Mouse (Mus musculus): ENCODE measurements around the gene Tekt2.

The Tekt2 gene

GRCm38 (mm10) chr4:126309211-126309921 is 16.1 kb downstream of the Tekt2 start:
- peak; percentile 48 for DNase-seq (ENCODE audit: low read depth, low spot score)

DNA sequence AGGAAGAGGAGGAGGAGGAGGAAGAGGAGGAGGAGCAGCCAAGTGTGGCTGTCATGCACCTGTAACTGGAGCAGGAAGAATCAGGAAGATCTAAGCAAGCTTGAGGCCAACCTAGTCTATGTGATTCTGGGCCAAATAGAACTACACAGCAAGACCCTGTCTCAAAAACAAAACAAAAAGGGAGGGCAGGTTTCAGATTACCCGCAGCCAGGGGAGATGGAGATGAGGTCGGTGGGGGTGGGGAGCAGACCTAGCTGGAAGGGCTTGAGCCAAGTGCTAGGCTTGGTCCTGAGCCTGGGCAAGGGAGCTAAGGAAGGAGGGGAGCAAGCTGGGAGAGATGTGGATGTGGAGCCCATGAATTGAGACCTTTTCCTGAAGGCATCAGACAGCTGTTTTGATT is 18.7 kb downstream of the Tekt2 start:
- DNase-seq (ENCODE audit: low read depth, low spot score) = no peak

DNA sequence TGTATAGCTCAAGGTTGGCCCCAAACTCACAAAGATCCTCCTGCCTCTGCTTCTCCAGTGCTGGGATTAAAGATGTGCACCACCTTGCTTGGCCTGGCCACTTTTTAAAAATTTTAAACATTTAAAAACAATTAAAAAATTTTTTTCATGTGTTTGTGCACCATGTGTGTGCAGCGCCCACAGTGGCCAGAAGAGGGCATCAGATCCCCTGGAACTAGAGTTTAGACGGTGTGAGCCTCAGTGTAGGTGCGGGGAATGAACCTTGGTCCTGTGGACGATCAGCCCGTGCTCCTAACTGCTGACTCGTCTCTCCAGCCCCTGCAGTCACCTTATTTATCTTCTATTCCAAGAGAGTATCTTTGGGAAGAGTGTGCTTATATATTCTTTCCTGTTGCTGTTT is 19.4 kb downstream of the Tekt2 start:
- no peak for DNase-seq (ENCODE audit: low read depth, low spot score)

DNA sequence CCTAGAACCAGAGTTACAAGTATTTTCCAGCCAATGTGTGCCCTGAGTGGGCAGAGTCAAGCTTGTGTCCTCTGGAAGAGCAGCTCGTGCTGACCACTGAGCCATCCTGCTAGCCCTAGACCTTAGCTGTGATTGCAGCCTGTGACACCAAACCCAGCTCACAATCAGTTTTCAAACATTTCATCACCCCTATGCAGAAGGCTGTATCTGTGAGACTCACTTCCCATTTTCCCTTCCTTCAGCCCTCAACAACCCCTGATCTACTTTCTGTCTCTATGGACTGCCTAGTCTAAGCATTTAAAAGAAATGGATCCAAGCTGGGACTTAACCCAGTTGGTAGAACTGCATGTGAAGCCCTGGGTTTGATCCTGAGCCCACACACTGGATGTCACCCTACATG is 20.1 kb downstream of the Tekt2 start:
- no peak for DNase-seq (ENCODE audit: low read depth, low spot score)

DNA sequence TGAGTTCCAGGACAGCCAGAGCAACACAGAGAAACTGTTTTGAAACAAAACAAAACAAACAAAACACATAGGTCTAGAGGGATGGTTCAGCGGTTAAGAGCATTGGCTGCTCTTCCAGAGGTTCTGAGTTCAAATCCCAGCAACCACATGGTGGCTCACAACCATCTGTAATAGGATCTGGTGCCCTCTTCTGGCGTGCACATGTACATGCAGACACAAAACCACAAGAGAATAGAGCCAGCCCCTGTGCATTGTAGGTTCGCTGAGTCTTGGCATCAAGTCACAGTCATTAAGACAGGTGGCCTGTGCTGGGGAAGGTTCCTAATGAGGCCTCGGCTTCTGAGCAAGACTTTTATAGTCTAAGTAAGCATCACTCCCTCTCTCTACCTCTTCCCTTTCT is 21.6 kb downstream of the Tekt2 start:
- DNase-seq (ENCODE audit: low read depth, low spot score) = peak; percentile 51

DNA sequence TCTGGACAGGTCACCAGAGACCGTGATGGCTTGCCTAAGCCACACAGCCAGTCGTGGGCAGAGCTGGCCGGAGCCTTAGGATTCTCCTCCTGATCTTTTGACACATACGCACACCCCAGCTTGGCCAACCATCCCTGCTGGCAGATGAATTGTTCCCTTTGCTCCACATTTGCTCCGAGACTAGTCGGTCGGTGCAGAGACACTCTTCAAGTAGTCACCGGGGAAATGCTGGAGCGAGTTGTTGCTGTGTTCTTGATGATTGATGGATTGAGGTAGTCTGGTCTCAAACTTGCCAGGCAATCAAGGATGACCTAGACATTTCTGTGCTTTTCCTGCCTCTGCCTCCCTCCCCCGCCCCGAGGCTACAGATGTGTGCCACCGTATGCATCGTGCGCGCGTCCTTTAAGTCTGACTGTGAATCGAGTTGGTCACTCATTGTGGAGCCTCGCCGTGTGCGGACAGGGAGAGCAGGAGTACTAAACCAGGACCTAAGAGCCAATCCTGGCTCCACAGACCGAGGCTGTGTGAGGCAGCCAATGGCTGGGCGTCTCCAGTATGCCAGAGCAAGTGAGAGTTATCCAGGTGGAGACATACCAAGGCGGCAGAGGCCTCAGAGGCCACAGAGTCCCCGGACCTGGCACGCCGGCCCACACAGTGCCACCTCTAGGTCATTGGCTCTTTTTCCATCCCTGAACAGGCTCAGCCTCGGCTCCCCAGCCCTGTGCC is 23.7 kb downstream of the Tekt2 start:
- no peak for DNase-seq (ENCODE audit: low read depth, low spot score)

DNA sequence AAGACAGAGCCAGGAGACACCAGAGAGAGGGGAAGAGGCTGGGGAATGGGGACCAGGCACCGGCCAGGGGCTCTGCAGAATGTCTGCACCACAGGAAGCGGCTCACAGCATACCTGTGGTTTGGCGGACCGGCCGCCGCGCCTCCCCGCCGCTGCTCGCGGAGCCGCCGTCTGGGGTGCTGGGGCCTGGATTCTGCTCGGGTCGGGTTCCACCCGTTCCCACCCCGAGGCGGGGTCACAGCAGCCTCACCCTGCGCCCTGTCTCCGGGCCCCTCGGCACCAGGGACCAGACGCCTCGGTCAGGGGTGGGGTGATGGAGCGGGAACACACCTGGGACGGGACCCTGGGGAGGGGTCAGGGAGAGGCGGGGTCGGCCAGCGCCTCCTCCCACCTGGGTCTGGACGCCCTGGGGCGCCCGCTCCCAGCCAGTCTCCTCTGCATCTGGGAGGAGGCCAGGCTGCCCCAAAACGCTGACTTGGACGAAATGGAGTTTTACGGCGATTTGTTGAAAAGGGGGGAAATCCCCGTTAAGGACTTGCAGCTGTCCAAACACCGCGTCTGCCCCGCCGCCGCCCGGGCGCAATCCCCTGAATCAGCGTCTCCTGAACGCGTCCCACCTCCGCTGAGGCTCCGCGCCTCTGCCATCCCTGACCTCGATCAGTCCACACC is 24.4 kb downstream of the Tekt2 start:
- peak; percentile 47 for DNase-seq (ENCODE audit: low read depth, low spot score)

DNA sequence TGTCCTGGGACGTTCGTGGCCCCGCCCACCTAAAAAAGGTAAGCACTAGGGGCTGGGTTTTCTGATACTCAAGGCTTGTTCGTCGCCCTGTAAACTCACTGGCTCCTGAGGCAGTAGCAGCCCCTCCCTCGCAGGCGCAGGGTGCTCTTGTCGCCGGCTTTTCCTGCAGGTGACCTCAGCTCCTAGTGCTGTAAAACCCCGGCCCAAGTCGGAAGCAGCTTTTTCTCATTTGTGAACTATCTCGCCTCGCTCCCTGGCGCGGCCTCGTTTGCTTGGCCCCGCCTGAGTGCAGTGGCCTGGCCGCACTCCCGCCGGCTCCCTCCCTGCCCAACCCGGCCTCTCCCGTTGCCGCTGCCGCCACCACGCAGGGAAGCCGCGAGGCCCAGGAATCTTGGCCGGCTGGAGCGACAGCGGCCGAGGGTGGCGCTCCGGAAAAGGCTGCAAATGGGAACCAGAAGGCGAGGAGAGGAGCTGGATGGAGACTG is 28.8 kb downstream of the Tekt2 start:
- DNase-seq (ENCODE audit: low read depth, low spot score) = peak; percentile 50

GRCm38 (mm10) chr4:126295937-126296336 is 29.6 kb downstream of the Tekt2 start:
- DNase-seq (ENCODE audit: low read depth, low spot score) = no peak

GRCm38 (mm10) chr4:126295152-126295551 is 30.3 kb downstream of the Tekt2 start:
- DNase-seq (ENCODE audit: low read depth, low spot score) = no peak

GRCm38 (mm10) chr4:126291196-126291595 is 34.3 kb downstream of the Tekt2 start:
- DNase-seq (ENCODE audit: low read depth, low spot score) = no peak

- no peak for DNase-seq (ENCODE audit: low read depth, low spot score)
These were observed 35.2 kb downstream of the Tekt2 start for GRCm38 (mm10) chr4:126290314-126290713.

DNA sequence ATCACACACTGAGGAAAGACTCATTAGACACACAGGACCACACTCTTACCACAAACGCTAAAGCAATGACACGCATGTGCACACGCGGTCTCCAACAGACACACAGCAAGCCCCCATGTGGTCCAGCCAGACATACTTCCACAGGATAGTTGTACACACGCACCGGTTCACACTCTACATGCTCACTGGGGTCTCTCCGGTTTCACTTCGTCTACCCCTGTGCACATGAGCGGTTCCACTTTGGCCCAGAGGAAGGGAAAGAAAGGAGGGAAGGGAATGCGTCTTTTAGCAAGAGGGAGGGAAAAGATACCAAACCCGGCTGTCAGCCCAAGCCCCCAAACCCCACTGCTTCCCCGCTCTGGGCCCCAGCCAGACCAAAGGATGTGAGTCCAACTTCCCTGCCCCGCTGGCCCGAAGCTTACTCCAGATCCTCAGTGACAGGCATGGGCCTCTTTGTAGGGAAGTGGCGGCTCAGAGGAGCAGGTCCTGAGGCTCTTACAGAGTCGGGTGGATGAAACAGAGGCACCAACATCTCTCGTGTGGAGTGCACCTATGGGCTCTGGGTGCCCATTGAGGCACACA is 37.3 kb downstream of the Tekt2 start:
- no peak for DNase-seq (ENCODE audit: low read depth, low spot score)

DNA sequence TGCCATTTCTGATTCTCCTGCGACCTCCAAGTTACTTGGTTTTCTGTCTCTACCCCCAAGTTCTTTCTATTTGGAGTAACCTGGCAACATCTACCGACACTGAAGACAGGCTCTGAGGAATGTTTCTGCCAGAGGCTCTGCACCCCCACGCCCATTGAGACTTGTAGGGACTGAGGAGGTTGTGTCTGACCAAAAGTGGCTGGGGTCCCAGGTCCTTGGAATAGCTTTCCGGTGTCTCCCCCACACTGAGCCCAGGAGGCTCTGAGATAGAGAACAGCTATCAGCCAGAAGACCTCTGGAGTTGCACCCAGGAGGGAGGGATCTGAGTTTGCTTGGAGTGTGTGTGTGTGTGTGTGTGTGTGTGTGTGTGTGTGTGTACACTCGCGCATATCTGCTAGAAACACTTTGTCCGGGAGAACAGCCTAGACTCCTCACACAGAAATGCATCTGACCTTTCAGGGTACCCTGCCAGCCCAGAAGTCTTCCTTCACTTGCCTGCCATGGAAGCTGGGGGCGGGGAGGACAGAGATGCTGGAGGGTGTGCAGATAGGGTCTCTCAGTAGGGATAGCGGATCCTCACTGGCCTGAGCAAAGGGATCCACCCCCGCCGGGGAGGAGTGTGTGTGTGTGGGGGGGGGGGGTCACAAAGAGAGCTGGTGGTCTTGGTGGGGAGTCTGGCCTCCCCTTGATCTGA is 38.0 kb downstream of the Tekt2 start:
- DNase-seq (ENCODE audit: low read depth, low spot score) = no peak

DNA sequence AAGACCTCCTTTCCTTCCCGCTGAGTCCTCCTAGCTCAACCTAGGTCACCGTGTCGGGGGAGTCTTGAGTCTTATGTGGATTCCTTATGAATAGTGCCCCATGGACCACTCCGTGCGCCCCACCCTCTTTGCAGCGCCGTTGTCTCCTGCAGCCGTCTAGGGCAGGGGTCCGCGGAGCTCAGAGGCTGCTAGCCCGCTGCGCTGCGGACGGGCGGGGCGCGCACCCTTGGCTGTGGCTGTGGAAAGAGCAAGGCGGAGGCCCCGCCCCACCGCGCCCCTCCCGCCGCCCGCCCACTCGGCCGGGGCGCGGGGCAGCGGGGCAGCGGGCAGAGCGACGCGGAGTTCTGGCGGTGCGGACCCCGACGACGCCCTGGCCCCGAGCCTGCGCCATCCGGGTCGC is 39.0 kb downstream of the Tekt2 start, which contains the start of gene Col8a2:
TSS of gene Col8a2 (plus strand) at position 302 of the 400 bp plus-strand sequence.
- DNase-seq (ENCODE audit: low read depth, low spot score) = no peak

- no peak for DNase-seq (ENCODE audit: low read depth, low spot score)
These were observed 41.9 kb downstream of the Tekt2 start for GRCm38 (mm10) chr4:126283582-126283981.

DNA sequence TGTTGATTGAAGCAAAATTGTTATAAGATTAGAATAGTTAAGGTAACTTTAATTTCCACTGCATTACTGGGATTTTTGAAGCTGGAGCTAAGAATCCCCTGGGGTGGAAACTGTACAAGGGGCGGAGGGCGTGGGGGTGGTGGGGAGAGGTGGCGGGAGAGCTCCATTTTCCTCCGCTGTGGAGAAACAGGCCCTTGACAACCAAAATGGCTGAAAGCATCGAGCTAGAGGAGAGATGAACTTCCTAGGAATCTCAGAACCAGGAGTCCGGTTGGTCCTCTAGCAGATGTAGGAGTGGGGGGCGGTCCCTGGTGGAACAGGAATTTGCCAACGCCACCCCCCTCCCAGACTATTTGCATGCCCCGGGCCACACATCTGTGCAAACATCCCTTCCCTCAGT is 43.8 kb downstream of the Tekt2 start:
- DNase-seq (ENCODE audit: low read depth, low spot score) = no peak

GRCm38 (mm10) chr4:126278961-126279360 is 46.5 kb downstream of the Tekt2 start:
- DNase-seq (ENCODE audit: low read depth, low spot score) = no peak

DNA sequence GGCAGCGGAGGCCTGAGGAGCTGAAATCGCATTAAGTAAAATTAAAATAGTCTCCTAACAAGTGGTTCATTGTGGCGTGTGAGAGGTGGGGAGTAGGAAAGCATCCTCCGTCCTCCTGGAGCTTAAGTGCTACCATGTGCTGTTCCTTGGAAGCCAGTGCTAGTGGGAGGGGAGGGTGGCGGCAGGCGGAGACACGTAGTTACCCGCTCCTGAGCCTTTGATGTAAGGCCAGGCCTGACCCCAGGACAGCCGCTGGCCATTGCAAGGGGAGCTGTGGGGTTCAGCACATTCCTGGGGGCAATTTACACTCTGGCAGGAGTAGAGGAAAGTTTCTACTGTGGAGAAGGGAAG is 46.9 kb downstream of the Tekt2 start:
- DNase-seq (ENCODE audit: low read depth, low spot score) = no peak

- peak; percentile 79 for DNase-seq (ENCODE audit: low read depth, low spot score)
These were observed 47.5 kb downstream of the Tekt2 start for GRCm38 (mm10) chr4:126277906-126278564.

DNA sequence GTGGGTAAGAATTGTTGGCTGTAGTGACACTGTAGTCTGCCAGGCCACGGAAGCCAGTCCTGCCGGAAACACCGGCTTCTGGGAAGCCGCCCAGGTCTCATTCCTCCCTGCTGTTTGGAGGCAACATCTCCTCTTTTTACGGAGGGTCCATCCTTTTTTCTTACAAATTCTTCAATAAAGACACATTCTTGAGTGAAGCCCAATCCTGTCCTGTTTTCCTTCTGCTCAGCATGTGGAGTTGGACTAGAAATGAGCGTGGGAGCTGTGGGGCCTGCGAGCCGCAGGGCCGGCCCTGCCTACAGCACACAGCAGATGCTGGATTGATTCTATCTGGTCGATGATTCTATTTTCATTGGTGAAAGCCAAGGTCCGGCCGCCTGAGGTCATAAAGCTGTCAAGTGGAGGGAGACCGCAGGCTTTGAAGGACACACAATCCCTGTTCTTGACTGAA is 49.8 kb downstream of the Tekt2 start:
- DNase-seq (ENCODE audit: low read depth, low spot score) = no peak
